Mouse (Mus musculus): ENCODE data around the gene Crim1.

DNA sequence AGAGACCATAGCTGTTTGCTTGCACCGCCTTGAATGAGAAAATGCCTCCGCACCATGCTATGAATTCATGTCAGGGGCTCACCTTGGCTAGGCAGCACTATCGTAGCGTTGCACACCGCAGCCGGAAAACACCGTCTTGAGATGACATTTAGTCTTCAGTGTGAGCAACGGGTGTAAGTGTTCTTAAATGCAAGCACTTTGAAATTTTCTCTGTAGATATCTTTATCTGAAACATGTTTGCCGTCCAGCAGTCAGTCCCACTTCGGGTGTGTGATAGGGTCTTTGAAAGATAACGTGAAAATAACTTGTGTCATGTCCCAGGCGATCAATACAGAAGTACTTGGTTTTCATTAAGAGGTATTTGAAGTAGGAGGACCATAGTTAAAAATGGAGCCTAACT lies 36.1 kb downstream of the Crim1 start:
- TF ChIP-seq POLR2A (IDR thresholded peaks at IDR 0.05; ENCODE audit: control insufficient read depth, extremely low read depth, insufficient read depth, low read length, poor library complexity): no peak
- TF ChIP-seq CTCF (IDR thresholded peaks at IDR 0.05; ENCODE audit: borderline replicate concordance, control insufficient read depth, extremely low read depth, insufficient read depth, low read length, poor library complexity): no peak
